Comparison of ENCODE assay signal across 24 mouse cellular contexts in the genomic region with DNA sequence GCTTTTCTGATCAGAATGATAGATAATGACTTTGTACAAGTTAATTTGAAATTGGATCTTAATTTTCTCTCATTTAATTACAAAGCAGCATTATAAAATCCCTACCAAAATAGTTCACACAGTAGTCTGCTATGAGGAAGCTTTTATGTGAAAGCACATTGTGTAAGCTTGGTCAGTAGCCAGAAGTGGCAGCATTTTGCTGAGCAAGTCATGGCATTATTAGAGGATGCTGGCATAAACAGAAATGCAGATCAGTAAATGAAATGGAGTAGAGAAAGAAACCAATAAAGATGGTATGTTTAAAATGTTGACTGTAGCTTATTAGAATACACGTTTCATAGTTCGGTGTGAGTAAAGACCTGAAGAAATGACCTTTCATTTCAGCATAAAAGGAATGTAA.
DNase-seq lines count a peak whose midpoint lies in the region; ATAC-seq and TF ChIP-seq lines count a peak whose summit lies in the region.
"Had no signal": no experiment of that assay in that cellular context is flagged by ENCODE, and none has a peak within 500 bp of the region (broad histone marks: within the 10 kb centered on the region; RNA-seq: fewer than 3 reads in every experiment).

No protein-coding gene starts in this region.

- H3K27me3 ChIP-seq in embryonic facial prominence, embryonic 14.5 days (replicated peaks; ENCODE audit: control insufficient read depth, insufficient read depth, low read length), result no peaks in the 10 kb centered on the region
- H3K27me3 ChIP-seq in embryonic facial prominence, embryonic 10.5 days (replicated peaks; ENCODE audit: low read depth, poor library complexity, severe bottlenecking), result no peaks in the 10 kb centered on the region
- H3K27me3 ChIP-seq in thymus, adult 2 months (ENCODE audit: control insufficient read depth, insufficient read depth, low read length), result no peaks in the 10 kb centered on the region
- no peaks in the 10 kb centered on the region for H3K27me3 ChIP-seq in kidney, embryonic 15.5 days
- H3K27me3 ChIP-seq: hindbrain, embryonic 12.5 days; limb, embryonic 15.5 days; neural tube, embryonic 13.5 days had no signal

- H3K9ac ChIP-seq in embryonic facial prominence, embryonic 14.5 days (ENCODE audit: low read depth, low read length), result no peak overlapping the region
- H3K9ac ChIP-seq in kidney, embryonic 15.5 days, result no peak overlapping the region
- H3K9ac ChIP-seq: hindbrain, embryonic 12.5 days; limb, embryonic 15.5 days; neural tube, embryonic 13.5 days had no signal

- ATAC-seq in embryonic facial prominence, embryonic 14.5 days (ENCODE audit: low read depth), result no peak
- no peak for ATAC-seq in kidney, embryonic 15.5 days (replicated peaks; ENCODE audit: low FRiP score)
- ATAC-seq: inflammation-experienced regulatory T-cells, adult 6 months had no signal

- peak; percentile 0 for DNase-seq in embryonic facial prominence, embryonic 14.5 days (ENCODE audit: low spot score)
- DNase-seq in embryonic facial prominence, embryonic 10.5 days (ENCODE audit: low spot score), result no peak
- DNase-seq in layer of hippocampus, adult 9-10 months (ENCODE audit: low spot score), result peak; percentile 17
- no peak for DNase-seq in layer of hippocampus, postnatal 36 days
- peak; percentile 54 for DNase-seq in Muller cell, postnatal 12 days (ENCODE audit: inconsistent ontology term)
- peak; percentile 3 for DNase-seq in cerebellum, adult 9-11 months
- no peak for DNase-seq in thymus, adult 2 months
- DNase-seq: adrenal gland, adult 2 months; B cell, adult 2 months; embryo, embryonic 11 days; gastrocnemius, postnatal 36 days; kidney, adult 2 months; kidney, postnatal 14 days; lung, adult 18-20 months; right cerebral cortex, adult 18-20 months; thymus, postnatal 36 days had no signal

- no peak for TF ChIP-seq CTCF in thymus, adult 2 months (IDR thresholded peaks at IDR 0.05; ENCODE audit: borderline replicate concordance, control insufficient read depth, extremely low read depth, insufficient read depth, low read length, poor library complexity)

- H3K27ac ChIP-seq in embryonic facial prominence, embryonic 14.5 days (replicated peaks; ENCODE audit: low read depth, low read length), result no peak overlapping the region
- H3K27ac ChIP-seq in embryonic facial prominence, embryonic 10.5 days (replicated peaks), result no peak overlapping the region
- no peak overlapping the region for H3K27ac ChIP-seq in thymus, adult 2 months (ENCODE audit: control insufficient read depth, insufficient read depth, low read length)
- H3K27ac ChIP-seq in kidney, embryonic 15.5 days, result no peak overlapping the region
- H3K27ac ChIP-seq: heart, embryonic 10.5 days; hindbrain, embryonic 12.5 days; limb, embryonic 15.5 days; macrophage; midbrain, embryonic 10.5 days; neural tube, embryonic 13.5 days had no signal

- no peaks in the 10 kb centered on the region for H3K4me1 ChIP-seq in embryonic facial prominence, embryonic 14.5 days (ENCODE audit: control insufficient read depth, insufficient read depth, low read length)
- no peaks in the 10 kb centered on the region for H3K4me1 ChIP-seq in embryonic facial prominence, embryonic 10.5 days
- no peaks in the 10 kb centered on the region for H3K4me1 ChIP-seq in thymus, adult 2 months (replicated peaks; ENCODE audit: control insufficient read depth, insufficient read depth, low read length)
- no peaks in the 10 kb centered on the region for H3K4me1 ChIP-seq in kidney, embryonic 15.5 days
- H3K4me1 ChIP-seq: heart, embryonic 10.5 days; hindbrain, embryonic 12.5 days; limb, embryonic 15.5 days; midbrain, embryonic 10.5 days; neural tube, embryonic 13.5 days had no signal

- H3K4me2 ChIP-seq in embryonic facial prominence, embryonic 14.5 days (ENCODE audit: low read depth, low read length), result no peak overlapping the region
- H3K4me2 ChIP-seq in kidney, embryonic 15.5 days, result no peak overlapping the region
- H3K4me2 ChIP-seq: hindbrain, embryonic 12.5 days; limb, embryonic 15.5 days; neural tube, embryonic 13.5 days had no signal

- no peaks in the 10 kb centered on the region for H3K9me3 ChIP-seq in embryonic facial prominence, embryonic 14.5 days (ENCODE audit: control insufficient read depth, low read length)
- no peaks in the 10 kb centered on the region for H3K9me3 ChIP-seq in embryonic facial prominence, embryonic 10.5 days
- no peaks in the 10 kb centered on the region for H3K9me3 ChIP-seq in kidney, embryonic 15.5 days (replicated peaks)
- H3K9me3 ChIP-seq: heart, embryonic 10.5 days; hindbrain, embryonic 12.5 days; limb, embryonic 15.5 days; midbrain, embryonic 10.5 days; neural tube, embryonic 13.5 days had no signal

- 80% methylated on average over 2 of the region's 2 CpGs for WGBS in embryonic facial prominence, embryonic 14.5 days
- WGBS in embryonic facial prominence, embryonic 10.5 days, result 91% methylated on average over 2 of the region's 2 CpGs
- WGBS in thymus, adult 2 months, result 94% methylated on average over 2 of the region's 2 CpGs
- 84% methylated on average over 2 of the region's 2 CpGs for WGBS in kidney, embryonic 15.5 days

- H3K36me3 ChIP-seq in embryonic facial prominence, embryonic 14.5 days (ENCODE audit: control insufficient read depth, insufficient read depth, low read length), result no peaks in the 10 kb centered on the region
- no peaks in the 10 kb centered on the region for H3K36me3 ChIP-seq in embryonic facial prominence, embryonic 10.5 days (replicated peaks)
- no peaks in the 10 kb centered on the region for H3K36me3 ChIP-seq in thymus, adult 2 months (ENCODE audit: control insufficient read depth, insufficient read depth, low read length)
- no peaks in the 10 kb centered on the region for H3K36me3 ChIP-seq in kidney, embryonic 15.5 days
- H3K36me3 ChIP-seq: heart, embryonic 10.5 days; hindbrain, embryonic 12.5 days; limb, embryonic 15.5 days; midbrain, embryonic 10.5 days; neural tube, embryonic 13.5 days had no signal

- H3K4me3 ChIP-seq in embryonic facial prominence, embryonic 14.5 days (ENCODE audit: low read depth, low read length), result no peak overlapping the region
- H3K4me3 ChIP-seq in embryonic facial prominence, embryonic 10.5 days, result no peak overlapping the region
- H3K4me3 ChIP-seq in thymus, adult 2 months (ENCODE audit: control insufficient read depth, insufficient read depth, low read length), result no peak overlapping the region
- no peak overlapping the region for H3K4me3 ChIP-seq in kidney, embryonic 15.5 days (replicated peaks)
- H3K4me3 ChIP-seq: heart, embryonic 10.5 days; hindbrain, embryonic 12.5 days; limb, embryonic 15.5 days; midbrain, embryonic 10.5 days; neural tube, embryonic 13.5 days had no signal

- TF ChIP-seq POLR2A in thymus, adult 2 months (IDR thresholded peaks at IDR 0.05; ENCODE audit: control insufficient read depth, extremely low read depth, insufficient read depth, low read length, poor library complexity), result no peak

Comparison
In these comparisons a context has a peak if more than half of its experiments do, and no peak if none do; other contexts are left out.
1. DNase-seq: peak in embryonic facial prominence, embryonic 14.5 days (single experiment), layer of hippocampus, adult 9-10 months (single experiment), Muller cell, postnatal 12 days (single experiment) and cerebellum, adult 9-11 months (single experiment); none in embryonic facial prominence, embryonic 10.5 days (single experiment), layer of hippocampus, postnatal 36 days (0 of 2) and thymus, adult 2 months (single experiment).